Mouse (Mus musculus) inflammation-experienced regulatory T-cells, adult 6 months (primary cell): ENCODE measurements around the gene Ghrhr. TPM values are rescaled to one million over a fixed set of nuclear protein-coding genes. Genes with fewer than 3 reads are reported as not detected.

ENCODE experiments used
- ATAC-seq: one replicate; pipeline ENCODE4 v1.8.0; 2017
- polyA plus RNA-seq, 3 experiments: library from polyadenylated mRNA; unstranded; fragments of 100-300 nt; shearing (Covaris generic); gene quantifications; one replicate each; pipeline ENCODE4 v1.2.1; 2017

Ghrhr gene
- not detected for polyA plus RNA-seq

- ATAC-seq = no peak
Observed at GRCm38 (mm10) chr6:55376076-55376475, at the start of gene Ghrhr. TSS of gene Ghrhr (plus strand) at chr6:55376295.

- ATAC-seq = no peak
Observed at GRCm38 (mm10) chr6:55326299-55326698, 49.8 kb upstream of the Ghrhr start.

- ATAC-seq = no peak
Observed at GRCm38 (mm10) chr6:55327326-55327725, 48.8 kb upstream of the Ghrhr start.

DNA sequence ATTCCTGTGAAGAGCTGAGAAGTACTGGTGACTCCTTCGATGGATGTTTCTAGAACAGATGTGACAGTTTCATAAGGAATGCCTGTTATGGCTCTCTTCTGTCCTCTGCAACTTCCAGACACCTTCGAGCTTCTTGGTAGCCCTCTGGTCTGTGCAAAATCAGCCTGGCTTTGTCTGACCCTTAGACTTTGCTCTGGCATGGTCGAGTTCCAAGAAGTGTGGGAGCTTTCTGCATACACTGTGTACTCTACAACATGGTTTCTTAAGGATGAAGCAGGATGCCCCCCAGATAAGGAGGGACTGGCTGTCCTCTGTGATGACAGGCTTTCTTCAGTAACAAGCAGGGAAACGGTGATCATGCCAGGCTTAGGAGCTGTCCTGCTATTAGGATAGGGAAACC is 47.9 kb upstream of the Ghrhr start:
- ATAC-seq = no peak

- ATAC-seq = no peak
Observed at GRCm38 (mm10) chr6:55331315-55331714, 44.8 kb upstream of the Ghrhr start.

- no peak for ATAC-seq
Observed at GRCm38 (mm10) chr6:55332100-55332772, 43.9 kb upstream of the Ghrhr start.

- no peak for ATAC-seq
Observed at GRCm38 (mm10) chr6:55332773-55333109, 43.4 kb upstream of the Ghrhr start.

DNA sequence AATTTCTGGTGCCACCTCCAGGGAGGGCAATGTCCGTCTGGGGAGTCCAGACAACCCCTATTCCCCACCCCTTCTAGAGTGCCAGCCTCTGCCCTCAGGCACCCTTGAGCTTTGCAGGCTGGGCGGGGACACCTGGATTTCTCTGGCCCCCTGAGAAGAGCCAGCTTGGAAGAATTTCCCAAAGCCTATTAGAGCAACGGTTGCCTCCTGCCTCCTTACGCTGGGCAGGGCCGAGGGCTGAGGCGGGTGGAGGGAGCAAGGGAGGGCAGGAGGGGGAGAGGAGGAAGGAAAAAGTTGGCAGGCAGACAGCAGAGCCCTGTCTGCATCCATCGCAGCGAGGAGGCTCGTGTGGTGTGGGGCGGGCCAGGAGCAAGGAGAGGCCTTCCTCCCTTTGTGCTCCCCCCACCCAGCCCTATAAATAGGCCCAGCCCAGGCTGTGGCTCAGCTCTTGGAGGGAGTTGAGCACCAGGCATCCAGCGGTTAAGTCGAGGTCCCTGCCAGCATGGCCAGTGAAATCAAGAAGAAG is 40.0 kb upstream of the Ghrhr start, which contains the start of gene Aqp1:
Gene Aqp1 (plus strand): TSS at position 444 of the 526 bp plus-strand sequence.
- ATAC-seq = no peak

GRCm38 (mm10) chr6:55337242-55337641 is 38.9 kb upstream of the Ghrhr start:
- ATAC-seq = no peak

DNA sequence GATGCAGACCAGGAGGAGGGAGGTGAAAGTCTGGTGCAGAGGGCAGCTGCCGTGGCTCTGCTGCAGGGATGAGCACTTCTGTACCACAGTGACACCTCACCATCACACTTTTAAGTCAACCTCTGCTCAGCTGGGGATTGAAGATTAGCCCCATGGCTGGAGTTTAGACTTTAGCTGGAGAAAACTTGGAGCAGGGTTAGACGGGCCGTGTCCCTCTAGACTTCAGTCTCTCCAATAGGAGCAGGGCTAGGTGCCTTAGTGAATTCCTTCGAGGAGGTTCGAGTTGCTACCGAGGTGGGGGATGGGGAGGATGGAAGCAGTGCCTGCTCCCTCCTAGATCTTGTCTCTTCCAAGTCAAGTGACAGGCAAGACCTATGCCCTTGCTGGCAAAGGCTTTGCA is 38.0 kb upstream of the Ghrhr start:
- no peak for ATAC-seq

DNA sequence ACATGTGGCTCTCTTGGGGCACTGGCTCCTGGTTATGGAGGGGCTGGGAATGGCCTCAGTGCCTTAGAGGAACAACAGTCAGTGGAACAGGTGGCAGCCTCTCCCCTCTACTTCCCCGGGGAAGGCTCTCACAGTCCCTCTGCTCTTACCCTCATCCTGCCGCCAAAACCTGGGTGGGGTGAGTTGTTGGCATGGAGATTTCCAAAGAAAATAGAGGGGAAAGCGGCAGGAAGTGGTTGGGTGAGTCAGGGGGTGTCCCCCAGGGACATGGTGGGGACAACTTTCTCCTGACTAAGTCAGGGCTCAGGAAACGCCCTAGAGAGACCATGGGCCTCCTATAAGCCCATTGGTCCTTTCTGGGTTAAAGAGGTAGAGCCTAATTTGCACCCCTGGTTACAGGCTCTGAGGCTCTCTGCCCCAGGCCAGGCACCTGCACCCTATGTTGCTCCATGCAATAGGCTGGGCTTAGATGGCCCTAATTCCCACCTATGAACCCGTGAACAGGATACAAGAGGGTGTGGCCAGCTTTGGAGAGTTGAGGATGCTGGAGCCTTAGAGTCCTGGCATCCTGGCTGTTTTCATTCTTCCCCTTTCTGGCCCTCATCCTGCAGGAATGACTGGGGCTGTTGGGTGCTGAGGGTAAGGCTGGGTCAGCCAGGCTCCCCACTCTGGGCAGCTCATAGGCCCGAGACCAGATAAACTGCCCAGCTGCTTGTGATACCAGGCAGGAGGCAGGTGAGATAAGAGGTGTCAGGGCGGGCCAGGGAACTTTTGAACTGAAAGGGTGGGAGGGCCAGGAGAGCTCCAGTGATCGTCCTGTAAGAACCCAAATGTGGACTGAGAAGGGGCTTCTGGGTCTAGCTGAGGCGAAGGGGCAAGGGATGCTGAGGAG is 36.9 kb upstream of the Ghrhr start:
- no peak for ATAC-seq

DNA sequence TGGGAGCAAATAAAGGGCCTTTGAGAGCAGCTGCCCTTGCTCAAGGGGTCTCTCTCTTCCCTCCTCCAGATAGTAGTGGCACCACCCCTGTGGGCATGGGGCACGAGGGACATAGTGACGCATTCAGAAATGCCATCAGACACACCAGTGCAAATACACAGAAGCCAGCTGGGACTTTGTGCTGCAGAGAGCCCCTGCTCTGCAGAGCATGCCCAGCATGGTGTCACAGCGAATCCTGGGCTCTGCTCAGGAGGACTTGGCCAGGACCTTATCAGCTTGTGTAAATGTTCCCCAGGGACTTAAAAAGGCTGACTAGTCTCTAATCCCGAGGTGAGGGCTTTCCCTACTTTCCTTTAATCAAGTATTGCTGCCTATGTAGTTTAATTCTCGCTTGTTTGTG is 34.4 kb upstream of the Ghrhr start:
- ATAC-seq = no peak

GRCm38 (mm10) chr6:55342328-55342727 is 33.8 kb upstream of the Ghrhr start:
- no peak for ATAC-seq

- no peak for ATAC-seq
Observed at GRCm38 (mm10) chr6:55343446-55343845, 32.6 kb upstream of the Ghrhr start.

GRCm38 (mm10) chr6:55344291-55345016 is 31.6 kb upstream of the Ghrhr start:
- ATAC-seq = no peak

- no peak for ATAC-seq
Observed at GRCm38 (mm10) chr6:55345264-55345663, 30.8 kb upstream of the Ghrhr start.

- no peak for ATAC-seq
Observed at GRCm38 (mm10) chr6:55346491-55346890, 29.6 kb upstream of the Ghrhr start.

GRCm38 (mm10) chr6:55347711-55348571 is 28.2 kb upstream of the Ghrhr start:
- ATAC-seq = no peak

- no peak for ATAC-seq
Observed at GRCm38 (mm10) chr6:55349231-55349630, 26.9 kb upstream of the Ghrhr start.

DNA sequence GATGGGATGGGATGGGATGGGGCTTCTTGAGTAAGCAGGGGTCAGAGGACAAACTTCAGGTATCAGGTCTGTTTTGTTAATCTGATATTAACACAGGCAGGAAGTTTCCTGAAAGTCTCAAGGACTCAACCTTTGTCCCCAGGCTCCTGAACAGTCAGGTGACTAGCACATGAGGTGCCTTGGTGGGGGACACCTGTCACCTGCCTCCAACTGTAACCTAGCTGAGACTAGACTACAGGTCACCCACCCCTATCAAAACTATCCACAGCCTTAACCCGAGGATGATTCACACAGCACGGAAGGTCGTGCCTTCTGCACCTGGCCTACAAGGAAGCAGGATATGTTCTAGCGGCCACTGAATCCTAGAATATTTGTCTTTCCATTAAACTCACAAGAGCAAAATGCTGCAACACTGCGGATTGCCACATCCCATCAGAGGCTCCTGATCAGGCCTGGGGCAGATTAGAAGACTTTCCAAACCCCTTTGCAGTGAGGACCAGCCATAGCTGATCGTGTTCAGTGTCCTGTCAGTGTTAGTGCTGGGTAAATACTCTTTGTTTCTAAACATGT is 25.6 kb upstream of the Ghrhr start:
- ATAC-seq = no peak

DNA sequence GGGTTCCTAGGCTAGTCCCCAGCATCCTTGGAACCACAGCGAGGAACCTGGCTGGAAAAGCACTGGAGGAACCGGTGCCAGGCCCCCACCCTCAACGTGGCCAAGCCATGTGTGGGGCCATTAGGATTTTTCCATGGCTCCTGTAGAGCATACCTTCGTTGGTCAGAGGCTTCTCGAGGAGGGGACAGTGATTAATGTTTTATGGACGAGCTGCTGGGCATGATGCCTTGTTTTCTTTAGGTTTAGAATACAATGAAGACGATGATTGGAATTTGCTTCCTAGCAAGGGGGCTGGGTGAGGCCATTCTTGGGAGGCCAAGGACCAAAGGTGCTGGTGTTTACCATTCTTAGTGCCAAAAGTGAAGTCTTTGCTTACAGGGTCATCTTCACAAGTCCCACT is 24.4 kb upstream of the Ghrhr start:
- no peak for ATAC-seq
